Mouse (Mus musculus): ENCODE results near the gene Rgs16.

- TF ChIP-seq POLR2A (IDR thresholded peaks at IDR 0.05; ENCODE audit: insufficient read depth, low read depth, low read length) (no peak), CTCF (IDR thresholded peaks at IDR 0.05; ENCODE audit: insufficient read depth, low read depth, low read length) (no peak)
Observed at GRCm38 (mm10) chr1:153775174-153775573, 35.0 kb downstream of the Rgs16 start.
